Mouse (Mus musculus) G1E (cell line): Measurements from ENCODE around the gene Tomm40.

Experiments used
- CTCF ChIP-seq: IDR thresholded peaks from 2 replicates; pipeline ENCODE4 v1.5.1; 2012; ENCODE audit warnings: low read depth, low read length, inconsistent platforms, mixed read lengths
- GATA2 ChIP-seq: IDR thresholded peaks from 2 replicates; pipeline ENCODE4 v1.6.1; 2012; ENCODE audit warnings: low read depth, low read length, inconsistent platforms, borderline replicate concordance
- POLR2AphosphoS5 ChIP-seq: IDR thresholded peaks from 2 replicates; pipeline ENCODE4 v1.6.1; 2012; ENCODE audit warnings: low read depth, low read length, inconsistent platforms; ENCODE audit not compliant: insufficient replicate concordance
- TAL1 ChIP-seq: conservative IDR thresholded peaks from 2 replicates; pipeline ENCODE4 v1.6.1; 2012; ENCODE audit warnings: low read depth, low read length, inconsistent platforms, mixed read lengths

GRCm38 (mm10) chr7:19751070-19751383 lies 35.8 kb upstream of the Tomm40 start:
- TF ChIP-seq CTCF (no peak), POLR2AphosphoS5 (no peak), GATA2 (no peak), TAL1 (no peak)
